ENCODE assay signal across 7 mouse cellular contexts in the genomic region with DNA sequence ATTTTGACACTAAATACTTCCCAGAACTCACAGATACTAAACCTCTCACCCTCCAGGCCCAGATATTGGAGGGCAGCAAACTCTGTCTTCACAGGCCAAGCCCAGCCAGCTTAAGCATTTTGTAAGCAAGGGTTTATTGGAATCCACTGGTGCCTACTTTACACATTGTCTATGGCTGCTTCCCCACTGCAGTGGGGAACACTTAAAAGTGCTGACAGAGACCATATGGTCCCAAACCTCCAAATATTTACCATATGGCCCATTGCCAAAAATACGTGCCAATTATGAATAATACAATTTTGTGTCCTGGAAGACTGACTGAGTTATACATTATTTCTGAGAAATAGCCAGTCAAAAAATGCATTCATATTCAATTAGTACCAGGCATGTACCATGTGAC.
"Had no signal": no experiment of that assay in that cellular context is flagged by ENCODE, and none has a peak within 500 bp of the region (broad histone marks: within the 10 kb centered on the region; RNA-seq: fewer than 3 reads in every experiment).

No protein-coding gene starts in this region.

- H3K27me3 ChIP-seq: liver, embryonic 13.5 days had no signal

- H3K9ac ChIP-seq: liver, embryonic 13.5 days had no signal

- H3K4me2 ChIP-seq: liver, embryonic 13.5 days; midbrain, embryonic 11.5 days had no signal

- H3K9me3 ChIP-seq: liver, embryonic 13.5 days had no signal

- H3K4me1 ChIP-seq: liver, embryonic 13.5 days had no signal

- H3K4me3 ChIP-seq: liver, embryonic 13.5 days had no signal

- H3K27ac ChIP-seq: liver, embryonic 13.5 days had no signal

- H3K36me3 ChIP-seq: liver, embryonic 13.5 days had no signal

- DNase-seq: kidney, adult 18-20 months; kidney, adult 9 months; liver, embryonic 13.5 days; lung, postnatal 4 days; thymus, adult 18-20 months; thymus, postnatal 36 days had no signal
